Mouse (Mus musculus) heart, embryonic 14.5 days (tissue): ENCODE results near the gene Tbc1d14. TPM values are rescaled to one million over a fixed set of nuclear protein-coding genes. Genes with fewer than 3 reads are reported as not detected.

ENCODE experiments used
- ATAC-seq: fragments of 200-750 bp; cut with Nextera tagmentation; 2 replicates; pipeline ENCODE4 v1.8.0; 2017; ENCODE audit warnings: low read depth, moderate TSS enrichment; ENCODE audit not compliant: insufficient number of reproducible peaks, insufficient read depth, low FRiP score
- H3K27ac ChIP-seq, 2 experiments: fragments of 200-500 bp in 1 of 2; fragments of 300-500 bp in 1 of 2; sonication (generic) in 1 of 2; replicated peaks in 1 of 2; 2 replicates each; pipeline ENCODE4 v1.5.1; 2012 to 2014; ENCODE audit warnings: low read depth in 2 of 2, low read length in 2 of 2, control low read depth in 1 of 2, mild to moderate bottlenecking in 1 of 2, mixed read lengths in 1 of 2; ENCODE audit not compliant: control insufficient read depth in 1 of 2, insufficient read depth in 1 of 2
- H3K27me3 ChIP-seq: fragments of 300-500 bp; sonication (generic); 2 replicates; pipeline ENCODE4 v1.6.1; 2014; ENCODE audit warnings: mild to moderate bottlenecking, low read length, control low read depth; ENCODE audit not compliant: control insufficient read depth, insufficient read depth
- H3K36me3 ChIP-seq: fragments of 300-500 bp; sonication (generic); 2 replicates; pipeline ENCODE4 v1.6.1; 2014; ENCODE audit warnings: mild to moderate bottlenecking, control low read depth, low read length, mixed read lengths; ENCODE audit not compliant: control insufficient read depth, insufficient read depth
- H3K4me1 ChIP-seq, 2 experiments: fragments of 200-500 bp in 1 of 2; fragments of 300-500 bp in 1 of 2; sonication (generic) in 1 of 2; 2 replicates each; pipeline ENCODE4 v1.6.1; 2012 to 2014; ENCODE audit warnings: low read length in 2 of 2, control low read depth in 1 of 2, mixed read lengths in 1 of 2; ENCODE audit not compliant: control insufficient read depth in 2 of 2, insufficient read depth in 2 of 2
- H3K4me2 ChIP-seq: fragments of 300-500 bp; sonication (generic); 2 replicates; pipeline ENCODE4 v1.6.1; 2014; ENCODE audit warnings: mild to moderate bottlenecking, low read length
- H3K4me3 ChIP-seq, 2 experiments: fragments of 200-500 bp in 1 of 2; fragments of 300-500 bp in 1 of 2; sonication (generic) in 1 of 2; 2 replicates each; pipeline ENCODE4 v1.5.1; 2012 to 2014; ENCODE audit warnings: low read length in 2 of 2, mild to moderate bottlenecking in 2 of 2, control low read depth in 1 of 2, low read depth in 1 of 2, moderate library complexity in 1 of 2; ENCODE audit not compliant: control insufficient read depth in 1 of 2, insufficient read depth in 1 of 2
- H3K9ac ChIP-seq: fragments of 300-500 bp; sonication (generic); 2 replicates; pipeline ENCODE4 v1.6.1; 2014; ENCODE audit warnings: mild to moderate bottlenecking, low read length
- H3K9me3 ChIP-seq: fragments of 300-500 bp; sonication (generic); 2 replicates; pipeline ENCODE4 v1.6.1; 2016; ENCODE audit warnings: low read length, control low read depth; ENCODE audit not compliant: control insufficient read depth
- WGBS: fragments of 180-500 bp; shearing (Covaris S2); extraction: QIAGEN DNeasy Blood & Tissue Kit; methylation state at CpG from one replicate; pipeline ENCODE4 v1.1.7; 2014; 5-methylcytosine and 5-hydroxymethylcytosine counted together
- polyA plus RNA-seq: library from polyadenylated mRNA; unstranded; fragments of >200 nt; fragmentation: Nextera tagmentation; extraction: Ambion mirVana; gene quantifications from 2 replicates; pipeline ENCODE4 v1.2.1, GENCODE M21; 2014

Gene Tbc1d14
- polyA plus RNA-seq, 1 experiment from 2014 or later: 18.6 TPM

DNA sequence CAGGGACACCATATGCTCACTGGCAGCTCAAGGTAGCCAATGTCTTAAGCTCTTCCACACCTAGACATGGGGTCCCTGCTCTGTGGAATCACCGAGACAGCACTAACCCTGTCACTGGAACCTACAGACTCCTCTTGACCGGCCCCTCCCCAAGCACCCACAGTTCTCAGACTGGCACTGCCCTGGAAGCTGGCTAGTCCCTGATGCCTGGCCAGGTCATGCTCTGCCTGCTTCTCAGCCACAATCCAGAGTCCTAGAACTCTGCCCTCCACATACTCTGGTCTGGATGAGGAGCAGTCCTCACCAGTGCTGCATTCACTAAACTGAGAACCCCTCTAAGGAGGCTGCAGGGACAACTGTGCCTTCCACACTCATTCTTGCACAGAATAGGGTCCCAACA, 82.1 kb downstream of the Tbc1d14 start:
- ATAC-seq: no peak
- no peak overlapping the region for H3K4me3 ChIP-seq
- WGBS: 96% methylated on average over 2 of the region's 2 CpGs
- H3K27me3 ChIP-seq: no peaks in the 10 kb centered on the region
- no peaks in the 10 kb centered on the region for H3K9me3 ChIP-seq
- H3K27ac ChIP-seq: no peak overlapping the region
- H3K9ac ChIP-seq: no peak overlapping the region
- H3K4me1 ChIP-seq: no peaks in the 10 kb centered on the region
- H3K36me3 ChIP-seq: peaks cover 89% of the 10 kb centered on the region
- H3K4me2 ChIP-seq: no peak overlapping the region

DNA sequence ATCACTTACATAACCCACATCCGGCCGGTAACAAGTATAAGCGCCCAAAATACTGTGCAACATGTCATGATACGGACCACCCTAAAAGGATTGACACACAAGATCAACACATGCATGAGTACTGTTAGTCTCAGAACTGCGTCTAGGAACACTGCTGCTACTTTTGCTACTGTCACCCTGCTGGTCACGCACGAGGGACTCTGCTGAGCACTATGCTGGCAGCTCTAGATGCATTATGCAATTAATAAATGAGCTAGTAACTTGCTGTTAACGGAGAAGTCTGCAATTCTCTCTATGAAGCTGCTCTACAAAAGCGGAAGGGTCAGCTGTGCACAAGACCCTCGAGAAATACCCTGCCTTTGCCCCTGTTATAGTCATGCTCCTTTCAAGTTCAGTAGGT, 84.7 kb downstream of the Tbc1d14 start:
- ATAC-seq: no peak
- Histone ChIP-seq H3K27me3 (no peaks in the 10 kb centered on the region), H3K27ac (no peak overlapping the region), H3K4me3 (no peak overlapping the region), H3K9ac (no peak overlapping the region), H3K9me3 (no peaks in the 10 kb centered on the region), H3K36me3 (peaks cover 97% of the 10 kb centered on the region), H3K4me2 (no peak overlapping the region), H3K4me1 (no peaks in the 10 kb centered on the region)
- WGBS: 92% methylated on average over 10 of the region's 10 CpGs

DNA sequence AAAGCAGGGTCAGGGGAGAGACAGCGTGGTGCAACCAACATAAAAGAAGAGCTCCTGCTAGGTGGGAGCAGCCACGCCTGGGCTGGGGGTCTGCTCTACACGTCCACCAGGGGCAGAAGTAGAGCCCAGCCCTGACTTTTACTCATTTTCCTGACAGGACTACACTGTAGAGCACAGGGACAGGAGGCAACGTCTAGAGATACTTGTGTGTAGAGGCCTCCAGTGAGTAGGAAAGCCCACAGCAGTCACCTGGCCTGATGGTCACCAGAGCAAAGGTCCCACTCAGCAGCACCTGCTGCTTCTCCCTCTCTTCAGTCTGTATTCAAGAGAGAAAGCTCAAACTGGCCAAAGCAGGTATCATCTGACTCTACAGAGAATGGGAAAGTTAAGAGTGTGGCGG, 87.4 kb downstream of the Tbc1d14 start:
- peaks cover 96% of the 10 kb centered on the region for H3K36me3 ChIP-seq
- no peaks in the 10 kb centered on the region for H3K27me3 ChIP-seq
- no peaks in the 10 kb centered on the region for H3K9me3 ChIP-seq
- WGBS: 74% methylated on average over 5 of the region's 5 CpGs
- H3K4me3 ChIP-seq: no peak overlapping the region
- H3K4me2 ChIP-seq: no peak overlapping the region
- H3K4me1 ChIP-seq: no peaks in the 10 kb centered on the region
- no peak for ATAC-seq
- no peak overlapping the region for H3K9ac ChIP-seq
- no peak overlapping the region for H3K27ac ChIP-seq

DNA sequence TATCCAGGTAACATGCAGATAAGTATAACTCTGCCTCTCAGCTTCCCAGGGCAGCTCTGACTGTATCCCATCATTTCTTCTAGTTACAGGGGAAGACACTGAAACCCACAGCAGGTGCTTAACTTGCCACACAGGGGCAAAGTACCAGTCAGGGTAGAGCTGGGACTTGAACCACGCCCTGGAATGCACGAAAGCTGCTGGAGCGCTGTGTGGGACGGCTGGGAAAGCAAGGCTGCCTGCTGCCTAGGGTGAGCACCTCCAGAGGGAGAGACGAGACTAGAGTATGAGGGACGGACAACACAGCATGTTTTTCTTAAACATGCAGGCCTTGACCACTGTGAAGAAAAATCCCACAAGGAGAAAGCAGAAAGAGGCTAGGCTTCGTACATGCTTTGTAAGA, 87.8 kb downstream of the Tbc1d14 start:
- no peak for ATAC-seq
- H3K36me3 ChIP-seq: peaks cover 93% of the 10 kb centered on the region
- H3K4me3 ChIP-seq: no peak overlapping the region
- no peak overlapping the region for H3K27ac ChIP-seq
- no peak overlapping the region for H3K9ac ChIP-seq
- no peaks in the 10 kb centered on the region for H3K9me3 ChIP-seq
- no peaks in the 10 kb centered on the region for H3K4me1 ChIP-seq
- H3K27me3 ChIP-seq: no peaks in the 10 kb centered on the region
- H3K4me2 ChIP-seq: no peak overlapping the region
- WGBS: 86% methylated on average over 7 of the region's 7 CpGs

DNA sequence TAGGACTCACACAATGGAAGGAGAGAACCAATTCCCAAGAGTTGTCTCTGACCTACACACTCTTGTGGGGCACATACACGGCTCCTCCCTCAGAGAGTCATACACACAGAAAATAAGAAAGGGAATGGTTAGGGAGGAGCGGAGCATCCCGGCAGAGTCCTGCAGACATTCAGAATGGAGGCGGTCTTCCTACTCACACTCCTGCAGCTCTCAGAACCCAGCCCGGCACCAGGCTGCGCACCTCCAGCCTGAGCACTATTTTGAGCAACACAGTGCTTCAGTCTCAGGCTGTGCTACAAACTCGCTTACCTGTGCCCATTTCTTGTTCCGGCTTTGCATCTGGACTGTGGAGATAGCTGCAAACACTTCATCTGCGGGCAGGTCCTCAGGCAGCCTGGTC, 98.4 kb downstream of the Tbc1d14 start:
- no peak for ATAC-seq
- H3K36me3 ChIP-seq: peaks cover 70% of the 10 kb centered on the region

DNA sequence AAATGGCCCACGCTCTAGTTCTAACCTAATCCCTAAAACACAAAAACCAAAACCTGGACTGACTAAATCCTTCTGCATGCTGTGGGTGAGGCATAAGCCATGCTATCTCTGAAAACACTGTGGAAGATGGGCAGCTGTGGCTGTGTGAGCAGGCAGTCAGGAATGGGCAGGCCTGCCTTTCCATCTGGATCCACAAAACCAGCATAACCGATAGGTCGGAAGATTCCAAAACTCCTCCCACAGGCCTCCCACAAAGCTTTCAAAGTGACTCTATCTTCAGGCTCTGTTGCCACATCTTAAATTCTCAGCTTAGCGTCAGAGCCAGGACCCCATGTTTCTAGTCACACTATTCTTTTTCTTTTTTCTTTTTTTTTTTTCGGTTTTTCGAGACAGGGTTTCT, 99.2 kb downstream of the Tbc1d14 start:
- Histone ChIP-seq H3K27me3 (no peaks in the 10 kb centered on the region), H3K9me3 (no peaks in the 10 kb centered on the region), H3K4me2 (no peak overlapping the region), H3K4me3 (no peak overlapping the region), H3K4me1 (no peaks in the 10 kb centered on the region), H3K9ac (no peak overlapping the region), H3K27ac (no peak overlapping the region), H3K36me3 (peaks cover 66% of the 10 kb centered on the region)
- 93% methylated on average over 6 of the region's 6 CpGs for WGBS
- ATAC-seq: no peak

More for the DNA sequence above, 98.4 kb downstream of the Tbc1d14 start:
- H3K4me2 ChIP-seq: no peak overlapping the region
- H3K9ac ChIP-seq: no peak overlapping the region
- no peaks in the 10 kb centered on the region for H3K9me3 ChIP-seq
- H3K4me3 ChIP-seq: no peak overlapping the region
- H3K4me1 ChIP-seq: no peaks in the 10 kb centered on the region
- no peaks in the 10 kb centered on the region for H3K27me3 ChIP-seq
- 95% methylated on average over 9 of the region's 9 CpGs for WGBS
- H3K27ac ChIP-seq: no peak overlapping the region

DNA sequence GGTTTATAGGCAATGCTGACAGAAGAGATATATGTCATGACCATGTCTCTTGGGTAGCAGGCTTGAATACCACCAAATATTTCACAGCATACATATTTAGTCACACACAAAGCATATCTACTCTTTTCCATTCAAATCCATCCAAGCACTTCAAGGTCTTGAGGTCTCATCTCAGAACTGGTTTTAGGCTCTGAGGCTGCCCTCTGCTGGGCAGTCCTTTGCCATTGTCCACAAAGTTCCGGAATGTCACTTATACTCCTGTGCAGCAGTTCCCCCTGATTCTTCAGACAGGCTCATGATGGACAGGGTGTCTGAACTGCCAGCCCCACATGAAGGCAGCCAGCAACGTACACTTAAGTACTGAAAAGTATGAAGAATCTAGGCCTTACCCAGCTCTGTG, 103.9 kb downstream of the Tbc1d14 start:
- no peak overlapping the region for H3K9ac ChIP-seq
- peaks cover 19% of the 10 kb centered on the region for H3K27me3 ChIP-seq
- H3K4me1 ChIP-seq: peaks cover 8 to 10% of the 10 kb centered on the region in 2 experiments
- 44% methylated on average over 2 of the region's 2 CpGs for WGBS
- no peaks in the 10 kb centered on the region for H3K9me3 ChIP-seq
- ATAC-seq: no peak
- H3K4me2 ChIP-seq: no peak overlapping the region
- H3K36me3 ChIP-seq: peaks cover 33% of the 10 kb centered on the region
- no peak overlapping the region for H3K27ac ChIP-seq
- no peak overlapping the region for H3K4me3 ChIP-seq

DNA sequence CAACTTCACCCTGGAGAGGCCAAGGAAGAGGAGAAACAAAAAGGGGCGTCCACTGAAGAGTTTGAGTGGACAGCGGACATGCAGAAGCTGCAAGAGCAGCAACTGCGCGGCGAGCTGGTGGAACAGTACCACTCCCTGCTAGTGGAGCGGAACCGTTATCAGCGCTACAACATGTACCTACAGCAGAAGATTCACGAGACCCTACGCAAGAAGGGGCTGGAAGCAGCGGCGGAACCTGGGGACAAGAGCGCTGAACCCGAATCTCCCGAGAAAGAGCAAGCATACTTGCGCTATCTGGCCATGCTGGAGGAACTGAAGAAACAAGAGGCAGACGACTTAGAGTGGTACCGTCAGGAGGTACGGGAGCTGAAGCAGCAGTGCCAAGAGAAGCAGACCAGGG, 107.8 kb downstream of the Tbc1d14 start:
- H3K27ac ChIP-seq: no peak overlapping the region
- peaks cover 4% of the 10 kb centered on the region; the same call in 1 of the 2 replicates for H3K36me3 ChIP-seq
- peaks cover 8 to 29% of the 10 kb centered on the region in 2 experiments for H3K4me1 ChIP-seq
- peaks cover 19% of the 10 kb centered on the region for H3K27me3 ChIP-seq
- ATAC-seq: no peak
- WGBS: 28% methylated on average over 19 of the region's 19 CpGs
- H3K9ac ChIP-seq: peak overlapping the region; percentile 58; the same call in 1 of the 2 replicates
- no peaks in the 10 kb centered on the region for H3K9me3 ChIP-seq
- H3K4me3 ChIP-seq: peak overlapping the region; percentile 50 to 93
- peak overlapping the region; percentile 96 for H3K4me2 ChIP-seq
